Mouse (Mus musculus): ENCODE data around the gene Pitx3. TPM values are rescaled to one million over a fixed set of nuclear protein-coding genes. Genes with fewer than 3 reads are reported as not detected.
"Not testable (repeated sequence)": the region's sequence is repeated elsewhere in the genome, so short reads cannot be mapped to it uniquely, and the experiment has no call there.

Pitx3 gene
- total RNA-seq (2021): under 1 TPM in 1 of 2 experiments, not detected in 1; 0.36 TPM

DNA sequence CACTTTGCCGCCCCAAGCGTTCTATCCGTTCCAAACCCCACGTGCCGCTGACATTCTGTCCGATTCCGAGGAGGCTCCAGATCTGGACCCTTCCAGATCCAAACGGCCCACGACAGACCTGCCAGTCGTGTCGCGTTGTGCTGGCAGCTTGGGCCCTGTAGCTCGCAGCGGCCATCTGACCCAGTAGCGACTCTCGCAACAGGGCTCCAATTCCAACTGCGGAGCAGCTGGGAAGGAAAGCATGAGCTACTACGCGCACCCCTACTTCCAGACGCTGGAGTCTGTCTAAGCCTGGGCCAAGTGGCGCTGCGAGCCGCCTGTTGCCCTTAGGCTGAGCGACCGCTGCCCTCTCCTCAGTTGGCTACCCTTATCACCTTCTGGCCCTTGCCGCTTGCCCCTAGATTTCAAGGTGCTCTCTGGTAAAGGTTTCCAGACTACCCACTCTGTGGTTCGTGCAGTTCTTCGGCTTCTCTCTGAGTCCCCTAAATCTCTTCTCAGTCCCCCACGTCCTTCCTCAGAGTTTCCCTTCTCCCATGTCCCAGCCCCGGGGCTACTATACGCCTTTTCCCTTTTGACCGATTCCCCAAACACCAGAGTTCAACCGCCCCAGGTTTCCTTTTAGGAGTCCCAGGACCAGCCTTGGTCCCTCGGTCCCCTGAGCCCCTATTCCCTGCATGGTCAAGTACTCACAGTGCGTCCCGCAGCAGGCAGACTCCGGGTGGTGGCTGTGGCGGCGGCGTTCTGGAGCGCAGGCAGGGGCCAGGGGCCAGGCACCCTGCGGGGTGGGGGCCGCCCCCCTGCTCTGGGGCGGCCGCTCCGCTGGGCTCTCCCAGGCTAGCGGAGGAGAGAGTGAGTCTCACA is at the start of gene Pitx3:
Pitx3 (minus strand) TSS at position 816 of the 861 bp plus-strand sequence.
- DNase-seq: peak; percentile 38 to 39
- intact Hi-C loops (cut with DNase I): no loop called here

DNA sequence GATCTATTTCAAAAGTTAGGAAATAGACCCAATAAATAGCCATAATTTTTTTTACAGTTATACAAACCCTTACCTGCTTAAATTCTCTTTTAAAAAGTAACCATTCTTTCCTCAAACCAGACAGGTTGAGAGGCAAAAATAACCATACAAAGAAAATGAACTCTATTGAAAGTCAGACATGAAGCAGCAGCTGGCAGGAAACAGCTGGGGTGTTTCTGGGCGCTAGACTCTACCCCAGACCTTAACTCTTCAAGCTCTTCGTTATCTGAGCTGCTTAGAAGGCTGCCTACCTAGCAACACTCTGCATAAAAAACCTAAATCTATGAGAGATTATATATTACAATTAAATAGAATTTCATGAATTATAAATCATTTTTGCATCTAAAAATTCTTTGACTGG is 39.1 kb upstream of the Pitx3 start:
- DNase-seq: no peak
- intact Hi-C loops (cut with DNase I): loop anchor here (5.0 kb wide), 1 partner anchor 35 kb away; the partner anchor contains the start of gene Gbf1

DNA sequence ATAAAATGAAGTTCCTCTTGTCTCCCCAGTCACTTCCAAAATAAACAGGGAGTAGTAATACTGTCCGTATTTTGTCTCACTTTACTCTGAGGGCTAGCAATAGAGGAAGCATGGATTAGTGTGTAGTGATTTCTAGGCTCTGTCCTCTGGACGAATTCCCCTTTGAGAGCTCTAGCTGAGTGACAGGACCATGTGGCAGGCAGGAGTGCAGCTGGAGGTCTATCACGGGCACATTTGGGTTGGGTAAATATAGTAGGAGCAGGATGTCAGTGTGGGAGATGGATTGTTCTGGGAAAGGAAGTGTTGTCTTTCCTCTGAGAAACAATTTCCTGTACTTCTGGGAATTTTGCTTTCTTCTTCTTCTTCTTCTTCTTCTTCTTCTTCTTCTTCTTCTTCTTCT is 38.5 kb upstream of the Pitx3 start:
- intact Hi-C loops (cut with DNase I): loop anchor here (5.0 kb wide), 1 partner anchor 34 kb away; the partner anchor contains the start of gene Gbf1
- peak; percentile 38 to 39 for DNase-seq

DNA sequence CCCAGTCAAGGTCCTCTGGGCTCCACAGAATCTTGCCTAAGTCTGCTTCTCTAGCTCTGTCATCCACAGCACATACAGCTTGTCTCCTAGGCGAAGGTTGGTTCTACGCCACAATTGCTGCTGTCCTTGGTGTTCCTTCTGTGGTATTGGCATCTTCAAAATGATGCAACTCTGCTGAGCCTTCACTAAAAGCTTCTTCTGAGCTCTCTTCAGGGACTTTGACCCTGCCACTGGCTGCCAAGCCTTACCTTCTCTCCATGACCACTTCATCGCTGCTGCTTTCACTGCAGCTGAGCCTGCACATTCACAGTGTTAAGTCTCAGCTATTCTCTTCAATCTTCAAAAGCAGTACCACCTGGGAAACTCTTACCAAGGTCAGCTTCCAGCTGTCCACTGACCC is 34.1 kb upstream of the Pitx3 start:
- intact Hi-C loops (cut with DNase I): no loop called here
- no peak for DNase-seq

DNA sequence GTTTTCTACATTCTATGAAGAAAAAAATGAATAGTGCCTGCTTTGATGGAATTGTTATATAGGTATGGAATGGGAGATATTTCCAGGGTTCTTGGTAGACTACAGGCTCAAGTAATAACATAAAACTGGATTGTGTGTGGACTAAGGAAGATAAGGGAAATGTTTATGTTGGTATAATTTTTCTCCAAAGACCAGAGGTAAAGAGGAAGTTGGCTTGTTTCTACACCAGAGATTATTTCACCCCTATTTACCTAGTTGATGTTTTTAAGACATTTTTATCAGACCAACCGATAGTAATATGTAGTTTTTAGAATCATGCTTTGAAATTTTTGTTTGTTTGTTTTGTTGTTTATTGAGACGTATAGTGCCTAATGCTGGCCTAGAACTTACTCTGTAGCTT is 32.1 kb upstream of the Pitx3 start:
- intact Hi-C loops (cut with DNase I): no loop called here
- DNase-seq: no peak

DNA sequence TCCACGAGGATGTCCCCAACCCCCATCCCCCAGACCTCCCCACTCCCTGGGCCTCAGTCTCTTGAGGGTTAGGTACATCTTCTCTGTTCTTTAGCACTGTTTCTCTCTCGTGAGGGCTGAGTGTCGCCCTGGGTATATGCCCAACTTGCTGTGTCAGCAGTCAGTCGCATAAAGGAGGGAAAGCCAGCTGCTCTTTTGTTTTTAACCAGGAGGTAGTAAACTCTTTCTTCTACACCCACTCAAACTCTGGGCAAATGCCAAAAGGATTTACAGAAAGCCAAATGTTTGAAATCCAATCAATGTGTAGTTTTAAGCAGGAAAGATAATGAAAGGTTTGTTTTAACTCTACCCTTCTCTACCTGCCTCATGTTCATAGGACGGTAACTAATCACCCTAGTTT is 28.9 kb upstream of the Pitx3 start:
- intact Hi-C loops (cut with DNase I): no loop called here
- no peak for DNase-seq

DNA sequence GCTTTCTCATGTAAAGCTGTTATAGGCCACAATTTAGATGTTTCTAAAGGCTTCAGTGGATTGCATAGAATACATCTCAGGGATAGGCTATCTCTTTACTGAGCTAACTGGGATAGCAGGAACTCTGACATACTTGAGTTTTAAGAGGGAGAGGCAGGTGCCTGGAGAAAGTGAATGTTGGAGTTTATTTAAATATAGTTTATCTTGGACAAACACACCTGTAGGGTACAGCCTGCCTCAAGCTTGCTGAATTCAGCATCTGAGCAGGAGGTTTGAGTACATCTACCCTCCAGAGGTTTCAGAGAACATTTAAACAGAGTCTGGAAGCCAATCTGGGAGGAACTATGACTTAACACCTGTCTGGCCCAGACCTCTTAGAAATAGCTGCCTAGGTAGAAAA is 27.0 kb upstream of the Pitx3 start:
- no peak for DNase-seq
- intact Hi-C loops (cut with DNase I): no loop called here

DNA sequence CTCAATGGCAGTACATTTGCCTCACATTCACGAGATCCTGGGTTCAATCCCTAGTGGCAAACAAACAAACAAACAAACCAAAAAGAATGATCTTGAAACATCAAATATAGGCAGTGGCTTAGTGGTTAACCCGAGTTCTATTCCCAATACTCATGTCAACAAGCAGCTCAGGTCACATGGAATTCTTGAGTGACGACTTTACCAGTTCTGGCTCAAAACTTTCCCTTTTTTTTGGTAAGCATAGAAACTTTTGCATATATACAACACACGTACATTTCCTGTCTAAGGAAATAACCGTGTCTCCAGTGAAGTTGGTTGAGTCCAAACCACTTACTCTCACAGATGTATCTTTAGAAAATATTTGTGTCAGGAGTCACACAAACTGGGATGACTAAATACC is 24.4 kb upstream of the Pitx3 start:
- DNase-seq: no peak
- intact Hi-C loops (cut with DNase I): no loop called here

DNA sequence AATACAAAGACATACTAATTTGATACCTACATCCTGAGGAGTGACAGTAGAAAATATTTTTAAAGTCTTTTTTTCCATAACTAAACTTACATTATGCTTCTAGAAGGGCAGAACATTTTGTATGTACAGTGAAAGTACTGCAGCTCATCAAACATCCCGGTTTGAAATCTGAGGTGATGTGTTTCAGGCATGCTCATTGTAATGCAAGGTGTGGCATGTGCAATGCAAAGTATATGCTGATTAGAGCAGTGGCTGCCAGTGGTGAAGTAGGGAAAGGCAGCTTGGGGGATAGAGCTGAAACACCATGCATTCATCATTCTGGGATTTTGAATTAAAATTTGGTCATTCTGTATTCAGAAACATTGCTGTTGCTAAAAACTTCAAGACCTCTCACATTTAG is 21.8 kb upstream of the Pitx3 start:
- intact Hi-C loops (cut with DNase I): no loop called here
- DNase-seq: no peak

DNA sequence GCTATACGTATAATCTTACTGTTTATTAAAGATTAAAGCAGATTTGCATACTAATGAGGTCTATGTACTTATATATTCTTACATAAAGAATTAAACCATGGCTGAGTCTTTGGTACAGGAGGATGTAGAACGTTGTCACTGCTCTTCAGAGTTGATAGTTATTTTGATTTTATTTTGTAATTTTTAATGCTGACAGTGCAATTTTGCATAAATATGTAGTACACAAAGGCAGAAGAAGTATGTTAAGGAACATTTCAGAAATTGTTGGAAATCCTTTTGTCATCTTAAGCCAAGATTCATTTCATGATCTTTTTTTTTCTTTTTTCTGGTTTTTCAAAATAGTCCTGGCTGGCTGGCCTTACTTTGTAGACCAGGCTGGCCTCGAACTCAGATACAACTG is 21.3 kb upstream of the Pitx3 start:
- intact Hi-C loops (cut with DNase I): no loop called here

DNA sequence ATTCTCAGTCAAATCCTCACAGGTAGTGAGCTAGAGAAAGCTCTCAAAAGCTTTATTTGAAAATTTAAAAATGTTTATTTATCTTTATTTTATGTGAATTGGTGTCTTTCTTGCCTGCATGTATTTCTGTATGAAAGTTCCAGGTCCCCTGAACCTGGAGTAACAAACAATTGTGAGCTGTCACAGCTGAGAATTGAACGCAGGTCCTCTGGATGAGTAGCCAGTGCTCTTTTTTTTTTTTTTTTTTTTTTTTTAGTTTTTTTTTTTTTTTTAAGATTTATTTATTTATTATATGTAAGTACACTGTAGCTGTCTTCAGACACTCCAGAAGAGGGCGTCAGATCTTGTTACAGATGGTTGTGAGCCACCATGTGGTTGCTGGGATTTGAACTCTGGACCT is 19.0 kb upstream of the Pitx3 start:
- DNase-seq; intact Hi-C loops (cut with DNase I): not testable (repeated sequence)

More for the DNA sequence above, 21.3 kb upstream of the Pitx3 start:
- no peak for DNase-seq

DNA sequence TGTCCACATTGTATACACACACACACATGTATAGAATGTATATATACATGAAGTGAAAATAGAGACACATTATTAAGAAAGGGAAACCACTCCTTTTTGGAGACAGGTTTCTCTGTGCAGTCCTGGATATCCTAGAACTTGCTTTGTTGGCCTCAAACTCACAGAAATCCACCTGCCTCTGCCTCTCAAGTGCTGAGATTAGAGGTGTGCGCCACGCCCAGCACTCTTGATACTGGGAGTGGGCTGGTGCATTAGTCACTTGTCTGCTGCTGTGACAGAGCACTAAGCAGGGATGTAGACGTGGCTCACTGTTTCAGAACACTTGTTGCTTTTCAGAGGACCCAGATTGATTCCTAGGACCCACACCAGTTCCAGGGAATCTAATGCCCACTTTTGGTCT is 17.8 kb upstream of the Pitx3 start:
- intact Hi-C loops (cut with DNase I): no loop called here

DNA sequence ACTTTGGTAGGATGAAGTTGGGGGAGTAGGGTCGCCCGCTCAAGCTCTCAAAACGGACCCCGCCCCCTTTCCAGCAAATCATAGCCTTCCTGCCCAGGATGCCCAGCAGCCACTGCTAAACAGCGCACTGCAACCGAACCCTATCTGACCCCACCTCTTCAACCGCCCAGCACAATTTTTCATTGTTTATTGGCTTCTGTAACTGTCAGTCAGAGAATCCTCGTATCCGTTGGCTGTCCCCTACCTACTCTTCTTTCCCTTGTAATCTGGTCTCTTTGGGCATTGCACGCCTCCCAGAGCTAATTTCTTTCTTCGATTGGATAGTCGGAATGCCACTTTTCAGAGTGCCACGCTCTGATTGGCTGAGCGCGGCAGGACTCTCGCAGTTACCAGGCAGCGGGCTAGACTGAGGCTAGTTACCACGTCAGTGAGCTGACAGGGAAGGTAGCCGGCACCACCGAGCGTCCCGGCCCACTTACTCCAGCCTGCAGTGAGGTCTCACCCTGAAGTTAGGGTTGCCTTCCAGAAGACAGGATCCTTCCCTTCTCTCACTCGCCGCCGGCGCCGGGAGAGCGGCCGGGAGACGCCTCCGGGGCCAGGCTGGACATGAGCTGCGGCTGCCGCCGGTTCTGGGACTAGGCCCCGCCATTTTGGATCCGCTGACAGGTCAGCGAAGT is 4.1 kb upstream of the Pitx3 start, which contains the start of gene Gbf1:
Gbf1 (plus strand) TSS at position 383 of the 677 bp plus-strand sequence.
- intact Hi-C loops (cut with DNase I): loop anchor here (5.0 kb wide), 1 partner anchor 35 kb away; no protein-coding TSS in a partner anchor
- peak; percentile 97 to 98 for DNase-seq

More for the DNA sequence above, 17.8 kb upstream of the Pitx3 start:
- no peak for DNase-seq

DNA sequence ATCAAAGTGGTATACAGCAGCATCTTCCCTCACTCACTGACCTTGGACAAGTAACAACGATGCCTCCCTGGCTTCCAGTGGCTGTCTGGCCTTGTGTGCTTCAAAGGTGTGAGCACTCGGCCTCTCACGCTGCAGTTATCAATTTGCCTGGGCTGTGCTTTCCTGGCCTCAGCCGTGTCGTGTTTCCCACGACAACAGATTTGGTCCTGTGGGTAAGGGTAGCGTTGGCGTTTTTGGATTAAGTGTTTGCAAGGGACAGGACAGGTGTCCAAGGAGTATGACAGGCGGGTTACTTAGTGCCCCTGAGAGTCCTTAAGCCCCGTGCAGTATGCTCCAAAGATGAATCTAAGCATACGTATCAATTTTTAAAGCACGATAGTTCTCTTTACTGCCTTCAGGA is 965 bp upstream of the Pitx3 start:
- intact Hi-C loops (cut with DNase I): no loop called here
- DNase-seq: no peak

DNA sequence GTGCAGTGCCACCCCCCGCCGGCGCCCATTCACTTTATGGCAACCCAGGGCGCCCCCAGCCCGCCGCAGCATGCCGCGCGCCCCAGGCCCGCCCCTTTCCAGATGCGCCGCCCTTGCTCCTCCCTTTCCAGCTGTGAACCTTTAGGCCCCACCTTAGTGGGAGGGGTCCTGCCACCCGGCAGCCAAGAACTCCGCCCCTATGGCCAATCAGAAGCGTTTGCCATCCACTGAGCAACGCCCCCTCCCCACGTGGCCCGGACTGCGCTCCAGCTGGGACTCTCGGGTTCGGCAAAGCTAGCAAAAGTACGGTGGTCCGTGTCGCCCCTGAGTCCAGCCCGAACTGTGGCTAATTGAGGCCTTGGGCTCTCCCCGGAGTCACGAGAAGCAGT is 240 bp upstream of the Pitx3 start:
- peak; percentile 90 to 91 for DNase-seq
- intact Hi-C loops (cut with DNase I): no loop called here

DNA sequence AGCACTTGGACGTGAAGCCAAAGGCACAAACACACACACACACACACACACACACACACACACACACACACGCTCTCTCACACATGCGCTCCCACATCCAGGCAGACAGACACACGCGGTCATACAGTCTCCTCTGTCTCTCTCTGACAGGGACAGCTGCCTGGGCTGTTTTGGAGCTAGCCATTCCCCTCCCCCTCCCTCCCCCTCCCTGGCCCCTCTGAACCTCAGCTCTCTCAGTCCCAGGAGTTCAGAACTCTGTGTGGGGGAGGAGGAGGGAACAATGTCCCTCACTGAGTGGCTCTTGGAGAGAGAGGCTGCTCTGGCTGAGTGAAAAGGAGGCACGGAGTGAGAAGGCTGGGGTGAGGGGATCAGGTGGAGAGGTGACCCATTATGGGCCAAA is 7.0 kb downstream of the Pitx3 start:
- intact Hi-C loops (cut with DNase I): no loop called here
- DNase-seq: peak; percentile 14 to 30

DNA sequence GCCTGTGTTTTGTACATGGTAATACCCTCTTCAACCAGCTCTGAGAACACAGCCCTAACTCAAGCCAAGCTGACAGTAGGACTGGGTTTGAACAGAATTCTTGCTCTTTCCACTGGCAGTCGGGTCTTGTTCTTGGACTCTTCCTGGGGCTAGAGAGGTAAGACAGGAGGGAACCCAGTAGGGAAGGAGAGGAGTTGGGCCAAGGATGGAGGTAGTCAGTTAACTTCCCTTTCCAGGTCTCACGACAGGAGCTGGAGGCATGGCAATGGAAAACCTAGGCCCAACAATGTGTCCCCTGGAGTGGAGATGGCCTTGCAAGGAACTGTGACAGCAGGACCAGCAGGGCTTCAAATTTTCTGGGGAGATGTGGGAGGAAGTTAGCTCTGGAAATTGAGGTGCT is 7.8 kb downstream of the Pitx3 start:
- DNase-seq: no peak
- intact Hi-C loops (cut with DNase I): no loop called here

DNA sequence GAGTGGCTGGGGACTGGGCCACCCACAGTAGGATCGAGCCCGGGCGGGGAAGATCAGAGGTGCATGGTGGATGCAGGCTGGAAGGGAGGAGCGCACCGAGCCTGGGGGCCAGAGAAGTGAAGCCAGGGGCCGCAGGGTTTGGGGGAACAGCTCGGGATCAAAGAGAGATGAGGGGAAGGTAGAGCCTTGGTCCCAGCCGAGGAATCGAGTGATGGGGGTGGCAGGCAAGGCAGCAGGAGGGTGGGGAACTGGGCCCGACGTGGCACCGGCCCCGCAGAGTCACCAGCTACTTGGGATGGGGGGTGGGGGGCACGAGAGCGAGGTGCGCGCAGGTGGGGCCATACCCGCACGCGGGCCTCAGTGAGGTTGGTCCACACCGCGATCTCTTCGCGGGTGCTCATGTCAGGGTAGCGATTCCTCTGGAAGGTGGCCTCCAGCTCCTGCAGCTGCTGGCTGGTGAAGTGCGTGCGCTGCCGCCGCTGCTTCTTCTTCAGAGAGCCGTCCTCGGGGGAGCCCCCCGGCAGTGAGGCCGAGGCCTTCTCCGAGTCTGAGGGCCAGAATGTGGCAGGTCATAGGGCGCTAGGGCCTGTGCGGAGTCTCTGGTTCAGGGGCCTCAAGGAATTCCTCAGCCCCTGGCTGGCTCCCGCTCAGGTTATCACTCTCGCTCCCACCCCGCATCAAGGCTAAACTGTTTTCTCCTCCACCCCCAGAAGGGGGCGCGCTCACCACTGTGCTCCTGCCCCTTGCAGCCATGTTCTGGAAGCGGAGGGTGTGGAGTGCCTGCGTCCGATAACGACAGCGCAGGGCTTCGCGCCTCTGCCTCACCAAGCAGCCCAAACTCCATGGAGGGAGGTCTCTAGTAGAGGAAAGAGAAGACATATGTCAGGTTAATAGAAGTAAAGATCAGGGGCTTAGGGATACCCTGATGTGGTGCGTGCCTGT is 11.2 kb downstream of the Pitx3 start:
- intact Hi-C loops (cut with DNase I): loop anchor here (2.0 kb wide), 1 partner anchor 172 kb away; no protein-coding TSS in a partner anchor
- peak; percentile 73 to 83 for DNase-seq

DNA sequence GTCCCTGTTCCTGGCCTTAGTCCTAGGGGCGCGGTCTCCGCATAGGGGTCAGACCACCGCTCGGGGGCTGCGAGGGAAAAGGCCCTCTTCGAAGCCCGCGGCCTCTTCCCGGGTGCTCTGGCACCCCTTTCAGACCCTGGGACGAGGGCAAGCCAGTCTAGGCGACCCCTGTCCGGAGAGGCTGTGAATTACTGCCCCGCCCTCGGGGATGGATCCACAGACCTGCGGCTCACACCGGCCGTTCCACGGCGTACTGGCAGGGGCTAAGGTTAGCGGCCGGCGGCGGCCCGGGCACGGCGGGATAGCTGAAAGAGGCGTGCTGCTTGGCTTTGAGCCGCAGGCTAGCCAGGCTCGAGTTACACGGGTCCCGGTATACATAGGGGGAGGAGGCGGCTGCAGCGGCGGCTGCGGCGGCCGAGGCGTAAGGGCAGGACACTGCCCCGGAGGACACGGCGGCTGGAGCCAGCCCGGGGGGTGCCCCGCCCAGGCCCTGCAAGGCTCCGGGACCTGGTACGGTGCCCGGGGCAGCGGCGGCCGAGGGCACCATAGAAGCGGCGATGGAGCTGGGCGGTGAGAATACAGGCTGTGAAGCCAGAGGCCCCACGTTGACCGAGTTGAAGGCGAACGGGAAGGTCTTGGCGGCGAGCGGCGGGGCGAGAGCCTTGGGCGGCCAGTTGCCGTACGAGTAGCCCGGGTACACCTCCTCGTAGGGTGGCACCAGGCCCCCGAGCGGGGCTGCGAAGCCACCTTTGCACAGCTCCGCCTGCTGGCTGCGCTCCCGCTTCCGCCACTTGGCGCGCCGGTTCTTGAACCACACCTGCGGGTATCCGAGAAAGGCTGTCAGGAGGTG is 12.1 kb downstream of the Pitx3 start:
- peak; percentile 56 to 64 for DNase-seq
- intact Hi-C loops (cut with DNase I): loop anchor here (1.0 to 2.0 kb wide), 2 partner anchors 118 to 173 kb away; no protein-coding TSS in a partner anchor

All from heart, postnatal 10 days (tissue).